Mouse (Mus musculus) bone marrow macrophage, adult 2 months (primary cell): ENCODE measurements around the gene Agap3. TPM values are rescaled to one million over a fixed set of nuclear protein-coding genes. Genes with fewer than 3 reads are reported as not detected.

ENCODE experiments used
- H3K27ac ChIP-seq: 2 replicates; pipeline ENCODE4 v1.5.1; 2012; ENCODE audit warnings: low read depth, low read length; ENCODE audit not compliant: insufficient read depth
- H3K4me1 ChIP-seq: 2 replicates; pipeline ENCODE4 v1.6.1; 2012; ENCODE audit warnings: low read length; ENCODE audit not compliant: control insufficient read depth, insufficient read depth
- H3K4me3 ChIP-seq: 2 replicates; pipeline ENCODE4 v1.5.1; 2012; ENCODE audit warnings: mild to moderate bottlenecking, low read length, moderate library complexity; ENCODE audit not compliant: insufficient read depth
- CTCF ChIP-seq: IDR thresholded peaks from 2 replicates; pipeline ENCODE4 v1.5.1; 2012; ENCODE audit warnings: low read depth, mild to moderate bottlenecking, low read length, moderate library complexity
- POLR2A ChIP-seq: IDR thresholded peaks from 2 replicates; pipeline ENCODE4 v1.6.1; 2012; ENCODE audit warnings: mild to moderate bottlenecking, low read depth, low read length, borderline replicate concordance
- polyA plus RNA-seq: library from polyadenylated mRNA; stranded (reverse); fragments of >200 nt; gene quantifications from 2 replicates; pipeline ENCODE4 v1.2.4, GENCODE M21; 2012; ENCODE audit not compliant: missing spikeins, insufficient read depth, insufficient read length

The Agap3 gene
- polyA plus RNA-seq, 1 experiment, result 77.7 TPM

DNA sequence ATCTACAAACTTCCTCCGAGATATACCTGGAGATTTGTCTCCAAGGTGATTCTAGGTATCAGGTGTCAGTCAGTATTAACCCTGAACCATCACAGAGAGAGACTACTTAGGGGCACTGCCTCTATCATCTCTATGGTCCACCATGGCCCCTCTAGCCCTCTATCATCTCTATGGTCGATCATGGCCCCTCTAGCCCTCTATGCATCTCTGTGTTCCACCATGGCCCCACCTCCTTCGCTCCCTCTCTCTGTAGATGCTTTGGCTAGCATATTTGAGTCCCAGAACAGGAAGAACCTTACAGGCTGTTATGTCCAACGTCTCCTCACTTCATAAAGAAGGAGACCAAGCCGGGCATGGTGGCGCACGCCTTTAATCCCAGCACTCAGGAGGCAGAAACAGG, 90.7 kb downstream of the Agap3 start:
- Histone ChIP-seq H3K4me3 (no peak overlapping the region), H3K4me1 (peaks cover 21% of the 10 kb centered on the region), H3K27ac (no peak overlapping the region)
- no peak for TF ChIP-seq POLR2A
- no peak for TF ChIP-seq CTCF

DNA sequence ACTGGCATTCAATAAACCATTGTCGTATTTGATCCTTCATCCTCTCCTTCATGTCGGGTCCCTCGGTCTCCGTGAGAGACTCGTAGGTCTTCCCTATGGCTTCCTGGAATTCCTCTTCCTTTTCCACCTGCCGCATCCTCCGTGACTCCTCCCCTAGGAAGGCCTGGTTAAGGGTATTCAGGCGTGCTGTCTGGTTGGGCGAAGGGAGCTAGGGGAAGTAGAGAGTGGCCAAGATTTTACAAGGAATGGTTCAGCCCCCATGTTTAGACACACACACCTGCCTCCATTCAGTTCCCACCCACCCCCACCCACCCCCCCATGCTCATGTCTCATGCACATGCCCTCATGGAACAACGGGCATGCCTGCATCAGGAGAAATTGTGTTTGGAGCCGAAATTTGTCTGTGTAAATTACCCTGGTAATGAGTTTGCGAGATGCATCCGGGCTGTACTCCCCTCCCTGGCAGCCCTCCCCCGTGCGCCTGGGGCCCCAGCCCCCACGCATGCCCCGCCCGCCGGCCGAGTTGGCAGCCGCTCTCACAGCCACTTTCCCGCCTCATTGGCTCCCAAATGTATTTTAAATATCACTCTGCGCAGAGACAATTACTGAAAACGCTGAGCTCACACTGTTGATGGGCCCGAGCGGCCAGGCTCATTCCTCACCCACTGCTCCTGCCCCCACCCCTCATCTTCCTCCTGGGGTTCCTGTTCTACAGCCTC, 98.8 kb downstream of the Agap3 start:
- no peak for TF ChIP-seq CTCF
- TF ChIP-seq POLR2A, result no peak
- Histone ChIP-seq H3K4me3 (no peak overlapping the region), H3K4me1 (no peaks in the 10 kb centered on the region), H3K27ac (no peak overlapping the region)

DNA sequence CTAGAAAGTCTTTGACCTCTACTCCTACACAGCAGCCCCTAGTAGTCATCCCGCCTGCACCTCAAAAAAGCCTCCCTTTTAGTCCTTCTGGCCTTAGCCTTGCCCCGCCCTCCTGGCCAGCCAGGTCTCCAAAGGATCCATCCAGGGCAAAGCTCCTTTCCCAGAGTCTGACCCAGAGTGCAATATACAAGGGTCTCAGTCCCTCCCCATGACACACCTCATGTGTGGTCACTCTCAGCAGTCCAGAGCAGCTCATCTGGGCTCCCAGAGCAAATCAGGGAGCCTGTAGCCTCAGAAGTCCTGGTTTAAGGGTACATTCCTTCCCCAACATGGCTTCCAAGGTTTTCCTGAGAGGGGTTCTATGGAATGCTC, 99.3 kb downstream of the Agap3 start:
- TF ChIP-seq CTCF, result no peak
- no peak for TF ChIP-seq POLR2A
- no peak overlapping the region for H3K27ac ChIP-seq
- H3K4me3 ChIP-seq, result no peak overlapping the region
- H3K4me1 ChIP-seq, result no peaks in the 10 kb centered on the region

Other genes starting within 250 kb of the Agap3 start
- gene Kcnh2, start 100.6 kb upstream of the Agap3 start, polyA plus RNA-seq, result not detected in 2 replicates
- not detected in 2 replicates for gene Nos3, start 87.4 kb upstream of the Agap3 start, polyA plus RNA-seq
- 0.39 and 1.1 TPM in 2 replicates for gene Atg9b, start 60.0 kb upstream of the Agap3 start, polyA plus RNA-seq
- gene Abcb8, start 58.5 kb upstream of the Agap3 start, polyA plus RNA-seq, result 16.8 and 24.1 TPM in 2 replicates
- not detected in 2 replicates for gene Asic3, start 38.8 kb upstream of the Agap3 start, polyA plus RNA-seq
- 55.5 and 59.9 TPM in 2 replicates for gene Cdk5, start 28.6 kb upstream of the Agap3 start, polyA plus RNA-seq
- gene Slc4a2, start 28.3 kb upstream of the Agap3 start, polyA plus RNA-seq, result 41.8 and 45.1 TPM in 2 replicates
- 46.3 and 49.0 TPM in 2 replicates for gene Fastk, start 6.9 kb upstream of the Agap3 start, polyA plus RNA-seq
- gene Tmub1, start 4.3 kb upstream of the Agap3 start, polyA plus RNA-seq, result 7.9 and 12.7 TPM in 2 replicates
- not detected in 2 replicates for gene Gbx1, start 75.0 kb downstream of the Agap3 start, polyA plus RNA-seq
- gene Asb10, start 88.8 kb downstream of the Agap3 start, polyA plus RNA-seq, result 0.64 and 1.4 TPM in 2 replicates
- gene 4931409K22Rik, start 104.6 kb downstream of the Agap3 start, polyA plus RNA-seq, result not detected in 2 replicates
- gene Abcf2, start 125.3 kb downstream of the Agap3 start, polyA plus RNA-seq, result 32.7 and 34.5 TPM in 2 replicates
- 29.9 and 31.5 TPM in 2 replicates for gene Chpf2, start 134.6 kb downstream of the Agap3 start, polyA plus RNA-seq
- not detected in 2 replicates for gene Smarcd3, start 172.2 kb downstream of the Agap3 start, polyA plus RNA-seq
- gene Nub1, start 233.4 kb downstream of the Agap3 start, polyA plus RNA-seq, result 65.2 and 67.4 TPM in 2 replicates